Mouse (Mus musculus): Measurements from ENCODE around the gene Pank1. TPM values are rescaled to one million over a fixed set of nuclear protein-coding genes. Genes with fewer than 3 reads are reported as not detected.

Pank1 gene
- total RNA-seq (2021) (10 to 100 TPM; 64.5 to 83.6 TPM), polyA plus RNA-seq (2012; rRNA removed) (4.7 and 6.1 TPM in 2 replicates)
- long read RNA-seq, full-length matches to known transcripts, result 74 of 88 reads
- long read RNA-seq, partial matches to known transcripts, result 1 of 88 reads
- long read RNA-seq, other reads (novel, unspliced or antisense), result 13 of 88 reads

GRCm38 (mm10) chr19:34878603-34879541 lies at the start of gene Pank1:
Pank1 (minus strand) TSS chr19:34879455.
- peak; percentile 90 for DNase-seq

GRCm38 (mm10) chr19:34922603-34922963 lies 43.3 kb upstream of the Pank1 start:
- DNase-seq, result no peak

- peak; percentile 94 for DNase-seq
These were observed 42.7 kb upstream of the Pank1 start, which contains the start of gene Kif20b for GRCm38 (mm10) chr19:34921652-34922602. Kif20b (plus strand) TSS chr19:34922361.

- DNase-seq, result no peak
These were observed 42.0 kb upstream of the Pank1 start for GRCm38 (mm10) chr19:34921253-34921651.

GRCm38 (mm10) chr19:34920531-34920930 lies 41.3 kb upstream of the Pank1 start:
- no peak for DNase-seq

GRCm38 (mm10) chr19:34920066-34920465 lies 40.8 kb upstream of the Pank1 start:
- no peak for DNase-seq

- DNase-seq, result no peak
These were observed 33.1 kb upstream of the Pank1 start for GRCm38 (mm10) chr19:34912366-34912765.

- no peak for DNase-seq
These were observed 27.5 kb upstream of the Pank1 start for GRCm38 (mm10) chr19:34906772-34907171.

GRCm38 (mm10) chr19:34905424-34905823 lies 26.2 kb upstream of the Pank1 start:
- DNase-seq, result no peak

- no peak for DNase-seq
These were observed 24.8 kb upstream of the Pank1 start for GRCm38 (mm10) chr19:34904032-34904431.

GRCm38 (mm10) chr19:34901735-34902134 lies 22.5 kb upstream of the Pank1 start:
- no peak for DNase-seq

- DNase-seq, result no peak
These were observed 22.0 kb upstream of the Pank1 start for GRCm38 (mm10) chr19:34901266-34901665.

- peak; percentile 87 for DNase-seq
These were observed 19.7 kb upstream of the Pank1 start for GRCm38 (mm10) chr19:34898941-34899340.

GRCm38 (mm10) chr19:34897082-34897965 lies 18.1 kb upstream of the Pank1 start:
- peak; percentile 51 for DNase-seq

- DNase-seq, result no peak
These were observed 15.8 kb upstream of the Pank1 start for GRCm38 (mm10) chr19:34895082-34895481.

GRCm38 (mm10) chr19:34891590-34891989 lies 12.3 kb upstream of the Pank1 start:
- peak; percentile 37 for DNase-seq

GRCm38 (mm10) chr19:34890981-34891380 lies 11.7 kb upstream of the Pank1 start:
- DNase-seq, result no peak

GRCm38 (mm10) chr19:34886324-34886723 lies 7.1 kb upstream of the Pank1 start:
- no peak for DNase-seq

GRCm38 (mm10) chr19:34883526-34884224 lies 4.4 kb upstream of the Pank1 start:
- no peak for DNase-seq

- DNase-seq, result no peak
These were observed 3.2 kb upstream of the Pank1 start for GRCm38 (mm10) chr19:34882443-34882842.
